Mouse (Mus musculus) heart, adult 2 months (tissue): ENCODE data around the gene Slc19a2. TPM values are rescaled to one million over a fixed set of nuclear protein-coding genes. Genes with fewer than 3 reads are reported as not detected.

Experiments used
- DNase-seq, 2 experiments: peaks; one replicate each; pipeline ENCODE4 v3.0.0; 2021
- H3K27ac ChIP-seq: fragments of 200-600 bp; 2 replicates; pipeline ENCODE4 v1.8.1; 2022
- H3K27me3 ChIP-seq: fragments of 200-500 bp; 2 replicates; pipeline ENCODE4 v1.6.1; 2012; ENCODE audit warnings: mild to moderate bottlenecking, low read length, inconsistent platforms, mixed read lengths; ENCODE audit not compliant: control insufficient read depth, insufficient read depth
- H3K36me3 ChIP-seq: fragments of 200-500 bp; 2 replicates; pipeline ENCODE4 v1.6.1; 2012; ENCODE audit warnings: low read length, inconsistent platforms; ENCODE audit not compliant: control insufficient read depth, insufficient read depth
- H3K4me1 ChIP-seq: fragments of 200-500 bp; 2 replicates; pipeline ENCODE4 v1.6.1; 2011; ENCODE audit warnings: low read length; ENCODE audit not compliant: control insufficient read depth, insufficient read depth
- H3K4me3 ChIP-seq: fragments of 200-600 bp; 2 replicates; pipeline ENCODE4 v1.8.1; 2022
- H3K79me2 ChIP-seq: fragments of 200-500 bp; replicated peaks from 2 replicates; pipeline ENCODE4 v1.6.1; 2012; ENCODE audit warnings: mild to moderate bottlenecking, inconsistent platforms, low read length, moderate library complexity, mixed read lengths; ENCODE audit not compliant: control insufficient read depth, insufficient read depth
- H3K9ac ChIP-seq: fragments of 200-500 bp; 2 replicates; pipeline ENCODE4 v1.6.1; 2012; ENCODE audit warnings: low read depth, mild to moderate bottlenecking, control low read depth, inconsistent platforms, low read length, mixed read lengths
- CTCF ChIP-seq: fragments of 200-600 bp; IDR thresholded peaks from 2 replicates; pipeline ENCODE4 v1.8.1; 2022; ENCODE audit warnings: antibody characterized with exemption, mild to moderate bottlenecking, moderate library complexity
- EP300 ChIP-seq: fragments of 200-500 bp; IDR thresholded peaks from 2 replicates; pipeline ENCODE4 v1.6.1; 2011; ENCODE audit warnings: low read depth, low read length, control low read depth; ENCODE audit not compliant: insufficient read depth
- POLR2A ChIP-seq: fragments of 200-500 bp; IDR thresholded peaks from 2 replicates; pipeline ENCODE4 v1.6.1; 2011; ENCODE audit warnings: mild to moderate bottlenecking, low read depth, low read length, control low read depth; ENCODE audit not compliant: insufficient read depth
- WGBS: fragments of 180-500 bp; shearing (Covaris S2); methylation state at CpG from one replicate; pipeline ENCODE4 v1.1.7; 2018; 5-methylcytosine and 5-hydroxymethylcytosine counted together
- intact Hi-C: fragments of 180-260 bp; cut with DNase I; formaldehyde crosslinking; loops from one replicate; pipeline ENCODE4 v1.15.1; 2025
- polyA plus RNA-seq: library from polyadenylated mRNA; depleted of rRNA; stranded (reverse); fragments of >200 nt; gene quantifications from 2 replicates; pipeline ENCODE4 v1.2.3, GENCODE M21; 2012
- total RNA-seq, 2 experiments: library from RNA; stranded (reverse); gene quantifications; 2 replicates each; pipeline ENCODE4 v1.2.3; 2021

The Slc19a2 gene
- total and polyA plus RNA-seq, 3 experiments = 5.0 to 7.8 (median 7.6) TPM

DNA sequence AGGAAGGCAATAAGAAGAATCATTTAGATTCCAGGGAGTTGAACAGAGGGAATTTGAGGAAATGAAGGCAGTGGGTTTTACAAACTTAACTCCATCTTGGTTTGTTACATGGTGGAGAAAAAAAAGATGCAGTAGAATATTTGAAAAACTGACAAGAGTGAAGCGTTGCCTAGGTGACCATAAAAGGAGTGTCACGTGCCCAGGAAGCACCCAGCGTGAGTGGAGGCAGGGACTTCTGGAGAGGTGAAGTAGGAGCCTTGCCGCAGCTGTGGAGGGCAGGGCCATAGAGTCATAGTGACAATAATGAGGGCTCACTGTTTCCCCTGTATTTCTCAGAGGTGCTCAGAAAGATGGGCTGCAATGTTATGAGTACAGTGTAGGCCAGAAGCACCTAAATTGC lies 30.5 kb downstream of the Slc19a2 start:
- no peak overlapping the region for H3K4me3 ChIP-seq
- WGBS = 72% methylated on average over 4 of the region's 4 CpGs
- no peaks in the 10 kb centered on the region for H3K36me3 ChIP-seq
- no peaks in the 10 kb centered on the region for H3K27me3 ChIP-seq
- DNase-seq = no peak
- intact Hi-C loops = no loop called here
- TF ChIP-seq EP300 = no peak
- no peak overlapping the region for H3K27ac ChIP-seq
- no peak overlapping the region for H3K9ac ChIP-seq
- no peaks in the 10 kb centered on the region for H3K79me2 ChIP-seq
- H3K4me1 ChIP-seq = no peaks in the 10 kb centered on the region

- Histone ChIP-seq H3K27ac (no peak overlapping the region), H3K9ac (no peak overlapping the region), H3K4me1 (no peaks in the 10 kb centered on the region), H3K36me3 (no peaks in the 10 kb centered on the region), H3K4me3 (no peak overlapping the region), H3K79me2 (no peaks in the 10 kb centered on the region), H3K27me3 (no peaks in the 10 kb centered on the region)
- TF ChIP-seq EP300 (no peak), CTCF (no peak), POLR2A (no peak)
- no peak for DNase-seq
- 80% methylated on average over 3 of the region's 3 CpGs for WGBS
- intact Hi-C loops = no loop called here
Observed at GRCm38 (mm10) chr1:164284007-164284406, 35.2 kb downstream of the Slc19a2 start.

- Histone ChIP-seq H3K27me3 (no peaks in the 10 kb centered on the region), H3K79me2 (no peaks in the 10 kb centered on the region), H3K9ac (no peak overlapping the region), H3K4me3 (no peak overlapping the region), H3K36me3 (no peaks in the 10 kb centered on the region), H3K4me1 (no peaks in the 10 kb centered on the region), H3K27ac (no peak overlapping the region)
- intact Hi-C loops = no loop called here
- 53% methylated on average over 15 of the region's 15 CpGs for WGBS
- TF ChIP-seq POLR2A (no peak), EP300 (no peak), CTCF (no peak)
- no peak for DNase-seq
Observed at GRCm38 (mm10) chr1:164287406-164287805, 38.6 kb downstream of the Slc19a2 start.

- no peaks in the 10 kb centered on the region; the same call in 1 of the 2 replicates for H3K36me3 ChIP-seq
Observed at GRCm38 (mm10) chr1:164292040-164292439, 43.2 kb downstream of the Slc19a2 start.

GRCm38 (mm10) chr1:164294071-164294470 lies 45.2 kb downstream of the Slc19a2 start:
- Histone ChIP-seq H3K79me2 (no peaks in the 10 kb centered on the region), H3K36me3 (no peaks in the 10 kb centered on the region; the same call in 1 of the 2 replicates), H3K27me3 (no peaks in the 10 kb centered on the region), H3K9ac (no peak overlapping the region), H3K4me3 (no peak overlapping the region), H3K4me1 (no peaks in the 10 kb centered on the region), H3K27ac (no peak overlapping the region)
- no peak for DNase-seq
- intact Hi-C loops = no loop called here
- TF ChIP-seq CTCF (no peak), POLR2A (no peak), EP300 (no peak)
- 92% methylated on average over 6 of the region's 6 CpGs for WGBS

More at GRCm38 (mm10) chr1:164292040-164292439, 43.2 kb downstream of the Slc19a2 start:
- Histone ChIP-seq H3K27ac (no peak overlapping the region), H3K79me2 (no peaks in the 10 kb centered on the region), H3K27me3 (no peaks in the 10 kb centered on the region), H3K4me3 (no peak overlapping the region), H3K9ac (no peak overlapping the region), H3K4me1 (no peaks in the 10 kb centered on the region)
- intact Hi-C loops = no loop called here
- TF ChIP-seq POLR2A = no peak
- peak; percentile 14; the same call in 1 of the 2 replicates for TF ChIP-seq CTCF
- 83% methylated on average over 5 of the region's 5 CpGs for WGBS
- no peak for DNase-seq

DNA sequence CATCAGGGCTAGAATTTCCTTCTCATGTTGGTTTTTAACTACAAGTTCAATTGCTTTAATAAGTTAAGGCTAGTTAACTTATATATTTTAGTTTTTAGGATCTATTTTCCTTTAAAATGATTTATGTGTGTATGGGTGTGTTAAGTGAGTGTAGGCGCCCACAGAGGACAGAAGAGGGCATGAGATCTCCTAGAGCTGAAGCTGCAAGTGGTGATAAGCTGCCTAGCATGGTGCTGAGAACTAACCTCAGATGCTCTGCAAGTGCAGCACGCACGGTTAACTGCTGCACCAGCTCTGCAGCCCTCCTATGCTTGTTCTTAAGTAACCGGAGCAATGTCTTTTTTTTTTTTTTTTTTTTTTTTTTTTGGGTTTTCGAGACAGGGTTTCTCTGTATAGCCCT lies 47.6 kb downstream of the Slc19a2 start:
- no peak overlapping the region for H3K4me3 ChIP-seq
- intact Hi-C loops = no loop called here
- no peaks in the 10 kb centered on the region for H3K79me2 ChIP-seq
- no peak overlapping the region for H3K27ac ChIP-seq
- H3K9ac ChIP-seq = no peak overlapping the region
- H3K27me3 ChIP-seq = no peaks in the 10 kb centered on the region
- WGBS = over 99% methylated on average over 4 of the region's 5 CpGs
- no peak for TF ChIP-seq EP300
- TF ChIP-seq POLR2A = no peak
- TF ChIP-seq CTCF = no peak
- no peak for DNase-seq
- no peaks in the 10 kb centered on the region for H3K4me1 ChIP-seq
- H3K36me3 ChIP-seq = peaks cover 1% of the 10 kb centered on the region; the same call in 1 of the 2 replicates

DNA sequence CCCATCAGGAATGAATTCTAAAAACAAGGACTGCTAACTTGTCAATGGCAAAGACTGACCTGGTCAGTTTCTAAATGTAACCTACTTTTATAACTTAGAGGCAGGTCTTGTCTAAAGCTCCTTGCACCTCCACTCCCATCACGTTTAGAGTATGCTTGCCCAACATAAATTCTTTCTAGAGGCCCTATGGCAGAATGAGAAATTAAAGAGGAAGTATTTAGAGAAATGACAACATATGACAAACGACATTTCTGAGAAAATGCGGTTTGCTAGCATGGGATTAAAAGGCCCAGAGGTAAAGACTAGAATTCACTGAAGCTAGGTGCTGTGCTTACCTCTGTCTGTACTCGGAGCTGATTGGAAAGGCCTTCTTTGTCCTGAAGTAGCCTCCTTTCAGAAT lies 53.1 kb downstream of the Slc19a2 start:
- 89% methylated on average over 4 of the region's 4 CpGs for WGBS
- no peak overlapping the region for H3K9ac ChIP-seq

More for the DNA sequence above, 53.1 kb downstream of the Slc19a2 start:
- TF ChIP-seq POLR2A (no peak), EP300 (no peak), CTCF (no peak)
- H3K27ac ChIP-seq = no peak overlapping the region
- no peak overlapping the region for H3K4me3 ChIP-seq
- no peak for DNase-seq
- H3K79me2 ChIP-seq = no peaks in the 10 kb centered on the region
- no peaks in the 10 kb centered on the region for H3K4me1 ChIP-seq
- intact Hi-C loops = no loop called here
- peaks cover 6% of the 10 kb centered on the region for H3K36me3 ChIP-seq
- H3K27me3 ChIP-seq = no peaks in the 10 kb centered on the region
